Comparison of ENCODE assay signal across 24 mouse cellular contexts in genomic region chr2:168731258-168731657, GRCm38 (mm10). TPM values are rescaled to one million over a fixed set of nuclear protein-coding genes. Genes with fewer than 3 reads are reported as not detected.
DNase-seq lines count a peak whose midpoint lies in the region; ATAC-seq and TF ChIP-seq lines count a peak whose summit lies in the region.
"Had no signal": no experiment of that assay in that cellular context is flagged by ENCODE, and none has a peak within 500 bp of the region (broad histone marks: within the 10 kb centered on the region; RNA-seq: fewer than 3 reads in every experiment).

No protein-coding gene starts in this region.

- no peak overlapping the region for H3K27ac ChIP-seq in forebrain, embryonic 15.5 days (replicated peaks)
- peak overlapping the region; percentile 44 for H3K27ac ChIP-seq in hindbrain, embryonic 13.5 days
- H3K27ac ChIP-seq in midbrain, embryonic 13.5 days, result peak overlapping the region; percentile 55
- no peak overlapping the region for H3K27ac ChIP-seq in gastrocnemius, adult 2 months
- H3K27ac ChIP-seq: embryonic facial prominence, embryonic 15.5 days; limb, embryonic 15.5 days; neural tube, embryonic 15.5 days had no signal

- no peak overlapping the region for H3K9ac ChIP-seq in forebrain, embryonic 15.5 days (replicated peaks)
- no peak overlapping the region for H3K9ac ChIP-seq in hindbrain, embryonic 13.5 days
- H3K9ac ChIP-seq in midbrain, embryonic 13.5 days (replicated peaks), result no peak overlapping the region
- H3K9ac ChIP-seq: embryonic facial prominence, embryonic 15.5 days; limb, embryonic 15.5 days; liver, postnatal 0 days; neural tube, embryonic 15.5 days had no signal

- WGBS in forebrain, embryonic 15.5 days, result 64% methylated on average over 8 of the region's 8 CpGs
- 57% methylated on average over 8 of the region's 8 CpGs for WGBS in hindbrain, embryonic 13.5 days
- 55% methylated on average over 8 of the region's 8 CpGs for WGBS in midbrain, embryonic 13.5 days

- H3K4me3 ChIP-seq in forebrain, embryonic 15.5 days, result no peak overlapping the region
- no peak overlapping the region for H3K4me3 ChIP-seq in hindbrain, embryonic 13.5 days
- H3K4me3 ChIP-seq in midbrain, embryonic 13.5 days (replicated peaks), result no peak overlapping the region
- no peak overlapping the region for H3K4me3 ChIP-seq in gastrocnemius, adult 2 months
- H3K4me3 ChIP-seq: embryonic facial prominence, embryonic 15.5 days; limb, embryonic 15.5 days; neural tube, embryonic 15.5 days had no signal

- ATAC-seq in forebrain, embryonic 15.5 days (replicated peaks), result peak; percentile 39; the same call in 1 of the 2 replicates
- no peak for ATAC-seq in hindbrain, embryonic 13.5 days (ENCODE audit: low FRiP score)
- ATAC-seq in midbrain, embryonic 13.5 days, result no peak
- ATAC-seq: inflammation-experienced regulatory T-cells, adult 6 months; liver, postnatal 0 days had no signal

- DNase-seq in kidney, adult 9 months, result peak; percentile 32
- no peak for DNase-seq in kidney, postnatal 25 days
- no peak for DNase-seq in gastrocnemius, adult 2 months
- DNase-seq in left cerebral cortex, postnatal 14 days (ENCODE audit: low spot score in 2 of 2), result no peak
- no peak for DNase-seq in adrenal gland, postnatal 36 days
- DNase-seq: cerebellum, postnatal 14 days; heart, postnatal 10 days; kidney, adult 2 months; kidney, postnatal 14 days; layer of hippocampus, postnatal 36 days; liver, postnatal 0 days; lung, postnatal 14 days; thymus, postnatal 36 days had no signal

- H3K27me3 ChIP-seq in forebrain, embryonic 15.5 days, result no peaks in the 10 kb centered on the region
- H3K27me3 ChIP-seq in hindbrain, embryonic 13.5 days, result no peaks in the 10 kb centered on the region
- no peaks in the 10 kb centered on the region for H3K27me3 ChIP-seq in midbrain, embryonic 13.5 days
- H3K27me3 ChIP-seq: embryonic facial prominence, embryonic 15.5 days; limb, embryonic 15.5 days; neural tube, embryonic 15.5 days had no signal

- intact Hi-C loops in gastrocnemius, adult 2 months (cut with DNase I), result no loop called here
- intact Hi-C loops in left cerebral cortex, postnatal 14 days (cut with DNase I), result no loop called here

- H3K36me3 ChIP-seq in forebrain, embryonic 15.5 days, result no peaks in the 10 kb centered on the region
- H3K36me3 ChIP-seq in hindbrain, embryonic 13.5 days, result no peaks in the 10 kb centered on the region
- H3K36me3 ChIP-seq in midbrain, embryonic 13.5 days, result no peaks in the 10 kb centered on the region
- H3K36me3 ChIP-seq: embryonic facial prominence, embryonic 15.5 days; limb, embryonic 15.5 days; neural tube, embryonic 15.5 days had no signal

- TF ChIP-seq CTCF in gastrocnemius, adult 2 months (IDR thresholded peaks at IDR 0.05), result no peak

- H3K9me3 ChIP-seq in forebrain, embryonic 15.5 days, result no peaks in the 10 kb centered on the region
- H3K9me3 ChIP-seq in hindbrain, embryonic 13.5 days, result no peaks in the 10 kb centered on the region
- no peaks in the 10 kb centered on the region for H3K9me3 ChIP-seq in midbrain, embryonic 13.5 days
- H3K9me3 ChIP-seq: embryonic facial prominence, embryonic 15.5 days; limb, embryonic 15.5 days; neural tube, embryonic 15.5 days had no signal

- peaks cover 15% of the 10 kb centered on the region for H3K4me1 ChIP-seq in forebrain, embryonic 15.5 days
- H3K4me1 ChIP-seq in hindbrain, embryonic 13.5 days (replicated peaks), result peaks cover 36% of the 10 kb centered on the region
- peaks cover 41% of the 10 kb centered on the region for H3K4me1 ChIP-seq in midbrain, embryonic 13.5 days (replicated peaks)

- no peak overlapping the region for H3K4me2 ChIP-seq in forebrain, embryonic 15.5 days (replicated peaks)
- H3K4me2 ChIP-seq in hindbrain, embryonic 13.5 days, result no peak overlapping the region
- no peak overlapping the region for H3K4me2 ChIP-seq in midbrain, embryonic 13.5 days (replicated peaks)
- H3K4me2 ChIP-seq: embryonic facial prominence, embryonic 15.5 days; heart, embryonic 11.5 days; limb, embryonic 15.5 days; neural tube, embryonic 15.5 days had no signal

RNA-seq across cellular contexts. Expression of gene Atp9a, which starts 11.0 kb away (rescaled TPM):
- polyA plus RNA-seq in forebrain, embryonic 15.5 days (2015; fragmentation: Nextera tagmentation; extraction: Ambion mirVana), result 60.4 and 91.5 TPM in 2 replicates
- polyA plus RNA-seq in hindbrain, embryonic 13.5 days (2015; fragmentation: Nextera tagmentation; extraction: Ambion mirVana), result 60.4 and 65.2 TPM in 2 replicates
- polyA plus RNA-seq in midbrain, embryonic 13.5 days (2015; fragmentation: Nextera tagmentation; extraction: Ambion mirVana), result 61.1 and 63.6 TPM in 2 replicates
- 10 to 100 TPM; 15.3 to 25.0 TPM for total RNA-seq in gastrocnemius, adult 2 months (2021)
- 100 to 1,000 TPM; 418 to 426 TPM for total RNA-seq in left cerebral cortex, postnatal 14 days (2021)
- total RNA-seq in adrenal gland, postnatal 36 days (2021), result 10 to 100 TPM; 70.2 to 81.5 TPM

RNA-seq across cellular contexts. Expression of gene Sall4, which starts 36.5 kb away (rescaled TPM):
- polyA plus RNA-seq in forebrain, embryonic 15.5 days (2015; fragmentation: Nextera tagmentation; extraction: Ambion mirVana), result 0.47 and 0.88 TPM in 2 replicates
- polyA plus RNA-seq in hindbrain, embryonic 13.5 days (2015; fragmentation: Nextera tagmentation; extraction: Ambion mirVana), result 0.91 and 1.1 TPM in 2 replicates
- 2.2 and 5.5 TPM in 2 replicates for polyA plus RNA-seq in midbrain, embryonic 13.5 days (2015; fragmentation: Nextera tagmentation; extraction: Ambion mirVana)
- 1 to 10 TPM; 1.6 to 2.4 TPM for total RNA-seq in gastrocnemius, adult 2 months (2021)
- not detected for total RNA-seq in left cerebral cortex, postnatal 14 days (2021)
- not detected for total RNA-seq in adrenal gland, postnatal 36 days (2021)
- total RNA-seq: megakaryocyte, adult 5-6 weeks had no signal
- polyA plus RNA-seq: C2C12; gonadal fat pad, adult 2 months; kidney, adult 2 months had no signal

Comparison
In these comparisons a context has a peak if more than half of its experiments do, and no peak if none do; other contexts are left out.
1. H3K27ac ChIP-seq: peak in hindbrain, embryonic 13.5 days (single experiment) and midbrain, embryonic 13.5 days (single experiment); none in forebrain, embryonic 15.5 days (single experiment) and gastrocnemius, adult 2 months (single experiment).
2. RNA of gene Atp9a, which starts 11.0 kb away (total RNA-seq): 418 to 426 TPM in left cerebral cortex, postnatal 14 days; 70.2 to 81.5 TPM in adrenal gland, postnatal 36 days and 15.3 to 25.0 TPM in gastrocnemius, adult 2 months; every median in the first group is over 4 times any median in the second.